Mouse (Mus musculus) stomach, embryonic 14.5 days (tissue): ENCODE measurements around the gene Gucd1. TPM values are rescaled to one million over a fixed set of nuclear protein-coding genes. Genes with fewer than 3 reads are reported as not detected.
"Not testable (repeated sequence)": the region's sequence is repeated elsewhere in the genome, so short reads cannot be mapped to it uniquely, and the experiment has no call there.

Experiments
- ATAC-seq: fragments of 200-750 bp; cut with Nextera tagmentation; 2 replicates; pipeline ENCODE4 v1.8.0; 2017; ENCODE audit warnings: low read depth, moderate TSS enrichment; ENCODE audit not compliant: insufficient number of reproducible peaks, insufficient read depth, low FRiP score
- H3K27ac ChIP-seq: fragments of 300-500 bp; sonication (generic); 2 replicates; pipeline ENCODE4 v1.5.1; 2014; ENCODE audit warnings: mild to moderate bottlenecking, low read length, moderate library complexity, mixed read lengths
- H3K27me3 ChIP-seq: fragments of 300-500 bp; sonication (generic); 2 replicates; pipeline ENCODE4 v1.6.1; 2014; ENCODE audit warnings: low read length, control low read depth, mixed read lengths; ENCODE audit not compliant: control insufficient read depth, insufficient read depth
- H3K36me3 ChIP-seq: fragments of 300-500 bp; sonication (generic); 2 replicates; pipeline ENCODE4 v1.6.1; 2014; ENCODE audit warnings: mild to moderate bottlenecking, control low read depth, low read length, moderate library complexity, mixed read lengths; ENCODE audit not compliant: control insufficient read depth, insufficient read depth
- H3K4me1 ChIP-seq: fragments of 300-500 bp; sonication (generic); 2 replicates; pipeline ENCODE4 v1.6.1; 2014; ENCODE audit warnings: low read length, control low read depth, mixed read lengths; ENCODE audit not compliant: control insufficient read depth, insufficient read depth
- H3K4me2 ChIP-seq: fragments of 300-500 bp; sonication (generic); replicated peaks from 2 replicates; pipeline ENCODE4 v1.6.1; 2014; ENCODE audit warnings: low read depth, low read length, control low read depth
- H3K4me3 ChIP-seq: fragments of 300-500 bp; sonication (generic); 2 replicates; pipeline ENCODE4 v1.5.1; 2014; ENCODE audit warnings: low read depth, low read length, control low read depth
- H3K9ac ChIP-seq: fragments of 300-500 bp; sonication (generic); replicated peaks from 2 replicates; pipeline ENCODE4 v1.6.1; 2014; ENCODE audit warnings: low read depth, mild to moderate bottlenecking, control low read depth, low read length, moderate library complexity, mixed read lengths
- H3K9me3 ChIP-seq: fragments of 300-500 bp; sonication (generic); 2 replicates; pipeline ENCODE4 v1.6.1; 2016; ENCODE audit warnings: low read depth, low read length, control low read depth; ENCODE audit not compliant: control insufficient read depth
- WGBS: fragments of 180-500 bp; shearing (Covaris S2); extraction: QIAGEN DNeasy Blood & Tissue Kit; methylation state at CpG from one replicate; pipeline ENCODE4 v1.1.7; 2014; 5-methylcytosine and 5-hydroxymethylcytosine counted together
- polyA plus RNA-seq: library from polyadenylated mRNA; unstranded; fragments of >200 nt; fragmentation: Nextera tagmentation; extraction: Ambion mirVana; gene quantifications from 2 replicates; pipeline ENCODE4 v1.2.1, GENCODE M21; 2014

Gene Gucd1
- polyA plus RNA-seq = 29.9 and 30.5 TPM in 2 replicates

GRCm38 (mm10) chr10:75517758-75518143, at the start of gene Gucd1:
Gene Gucd1 (minus strand): TSS chr10:75517972.
- Histone ChIP-seq H3K27me3 (no peaks in the 10 kb centered on the region), H3K27ac (peak within 1 kb of the TSS; percentile 94), H3K9me3 (no peaks in the 10 kb centered on the region), H3K4me2 (peak within 1 kb of the TSS; percentile 73), H3K36me3 (peaks cover 26% of the 10 kb centered on the region), H3K9ac (peak within 1 kb of the TSS; percentile 91), H3K4me1 (peaks cover 18% of the 10 kb centered on the region), H3K4me3 (peak within 1 kb of the TSS; percentile 62)
- WGBS = under 1% methylated on average over 20 of the region's 20 CpGs
- peak; percentile 88 for ATAC-seq

- not testable (repeated sequence) for H3K4me3 ChIP-seq, H3K27ac ChIP-seq, H3K4me2 ChIP-seq, H3K27me3 ChIP-seq, H3K9ac ChIP-seq, H3K36me3 ChIP-seq, H3K4me1 ChIP-seq, H3K9me3 ChIP-seq, ATAC-seq
- 81% methylated on average over 2 of the region's 2 CpGs for WGBS
Observed at GRCm38 (mm10) chr10:75566765-75567164, 49.0 kb upstream of the Gucd1 start.

DNA sequence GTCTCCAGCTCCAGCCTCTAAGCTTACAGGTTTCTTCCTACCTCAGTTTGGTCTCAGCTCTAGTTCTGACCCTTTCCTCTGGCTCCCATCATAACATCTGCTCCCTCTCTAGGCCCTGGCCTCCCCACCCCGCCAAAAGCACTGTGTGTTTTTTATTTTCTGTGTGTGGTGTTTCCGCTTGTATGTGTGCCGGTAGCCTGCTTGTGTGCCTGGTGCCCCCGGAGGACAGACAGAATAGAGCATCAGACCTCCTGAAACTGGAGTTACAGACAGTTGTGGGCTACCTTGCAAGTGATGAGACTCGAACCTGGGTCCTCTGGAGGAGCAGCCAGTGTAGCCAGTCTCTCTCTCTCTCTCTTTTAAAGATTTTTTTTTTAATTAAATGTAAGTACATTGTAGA, 48.5 kb upstream of the Gucd1 start:
- Histone ChIP-seq H3K4me3 (no peak overlapping the region), H3K4me1 (no peaks in the 10 kb centered on the region), H3K9me3 (no peaks in the 10 kb centered on the region), H3K9ac (no peak overlapping the region), H3K27me3 (peaks cover 1% of the 10 kb centered on the region; the same call in 1 of the 2 replicates), H3K36me3 (no peaks in the 10 kb centered on the region), H3K4me2 (no peak overlapping the region), H3K27ac (no peak overlapping the region)
- ATAC-seq = no peak
- WGBS = 80% methylated on average over 5 of the region's 5 CpGs

DNA sequence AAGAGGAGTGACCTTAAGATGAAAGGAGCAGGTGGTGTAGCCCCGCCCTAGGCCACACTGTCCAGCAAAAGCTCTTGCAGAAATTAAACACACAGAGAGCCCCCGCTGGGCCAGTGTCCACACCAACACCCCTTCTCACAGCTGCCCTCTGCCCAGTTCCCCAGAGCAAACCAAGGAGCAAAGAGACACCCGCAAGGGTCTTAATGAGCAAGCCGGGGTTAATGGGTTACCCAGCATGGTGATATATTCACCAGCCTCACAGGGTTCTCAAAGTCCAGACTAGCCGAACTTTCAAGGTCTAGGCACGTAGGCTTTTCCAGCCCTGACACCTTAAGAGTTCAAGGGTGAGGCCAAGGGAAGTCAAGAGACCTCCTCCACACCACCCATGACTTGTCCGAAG, 48.1 kb upstream of the Gucd1 start:
- Histone ChIP-seq H3K4me1 (no peaks in the 10 kb centered on the region), H3K4me3 (no peak overlapping the region), H3K9ac (no peak overlapping the region), H3K4me2 (no peak overlapping the region), H3K27me3 (peaks cover 5% of the 10 kb centered on the region; the same call in 1 of the 2 replicates), H3K9me3 (no peaks in the 10 kb centered on the region), H3K27ac (no peak overlapping the region), H3K36me3 (no peaks in the 10 kb centered on the region)
- 64% methylated on average over 7 of the region's 7 CpGs for WGBS
- ATAC-seq = no peak

DNA sequence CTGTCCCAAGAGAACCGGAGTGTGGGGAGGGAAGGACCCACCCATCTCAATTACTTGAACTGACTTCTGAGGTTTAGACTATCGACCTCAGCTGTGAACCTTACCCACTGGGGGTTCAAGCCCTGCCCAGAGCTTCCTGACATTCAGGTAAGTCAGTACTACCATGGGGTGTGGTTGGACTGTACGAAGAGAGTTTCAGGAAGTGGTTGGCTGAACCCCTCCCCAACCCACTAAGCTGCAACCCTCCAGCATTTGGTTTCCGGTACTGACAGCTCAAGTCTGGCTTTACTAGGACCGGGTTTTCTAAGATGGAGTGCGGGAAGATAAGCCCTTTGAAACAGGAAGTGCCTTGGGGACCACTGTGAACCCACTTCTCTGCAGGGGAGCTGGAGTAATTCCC, 47.7 kb upstream of the Gucd1 start:
- H3K4me2 ChIP-seq = no peak overlapping the region
- no peak overlapping the region for H3K9ac ChIP-seq
- no peaks in the 10 kb centered on the region for H3K9me3 ChIP-seq
- ATAC-seq = no peak
- H3K36me3 ChIP-seq = no peaks in the 10 kb centered on the region
- no peak overlapping the region for H3K4me3 ChIP-seq
- WGBS = 56% methylated on average over 6 of the region's 6 CpGs
- H3K27me3 ChIP-seq = peaks cover 10% of the 10 kb centered on the region; the same call in 1 of the 2 replicates
- no peak overlapping the region for H3K27ac ChIP-seq
- no peaks in the 10 kb centered on the region for H3K4me1 ChIP-seq

DNA sequence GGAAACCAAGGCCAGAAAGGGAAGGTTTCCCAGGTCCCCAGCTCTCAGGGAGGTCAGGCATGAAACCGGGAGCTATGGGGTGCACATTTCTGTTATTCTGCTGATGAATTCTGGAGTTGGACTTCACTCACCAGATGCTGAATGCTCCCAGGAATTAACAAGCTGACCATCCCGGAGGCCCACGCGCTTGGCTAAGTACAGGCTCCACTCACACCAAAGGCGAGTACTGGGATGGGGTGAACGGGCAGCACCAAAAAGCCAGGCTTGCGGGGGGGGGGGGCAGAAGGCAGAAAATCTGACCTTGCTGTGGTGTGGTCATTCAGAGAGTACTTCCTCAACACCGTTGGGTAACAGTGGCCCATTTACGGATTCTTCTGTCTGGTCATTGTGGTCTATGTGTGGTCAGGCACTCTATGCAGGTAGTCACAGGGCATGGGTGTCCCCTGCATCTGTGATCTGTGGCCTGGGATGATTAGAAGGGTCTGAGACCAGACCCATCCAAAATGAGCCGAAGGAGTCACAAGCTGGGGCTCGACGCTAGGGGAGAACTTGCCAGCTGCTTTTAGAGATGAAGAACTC, 47.0 kb upstream of the Gucd1 start:
- Histone ChIP-seq H3K4me2 (no peak overlapping the region), H3K9me3 (no peaks in the 10 kb centered on the region), H3K9ac (no peak overlapping the region), H3K36me3 (no peaks in the 10 kb centered on the region), H3K27me3 (peaks cover 14% of the 10 kb centered on the region; the same call in 1 of the 2 replicates), H3K4me1 (no peaks in the 10 kb centered on the region), H3K4me3 (no peak overlapping the region), H3K27ac (no peak overlapping the region)
- ATAC-seq = no peak
- WGBS = 81% methylated on average over 12 of the region's 12 CpGs

- Histone ChIP-seq H3K4me2 (no peak overlapping the region), H3K27me3 (peaks cover 17% of the 10 kb centered on the region; the same call in 1 of the 2 replicates), H3K9ac (no peak overlapping the region), H3K9me3 (no peaks in the 10 kb centered on the region), H3K36me3 (no peaks in the 10 kb centered on the region), H3K4me1 (peaks cover 6% of the 10 kb centered on the region; the same call in 1 of the 2 replicates), H3K4me3 (no peak overlapping the region), H3K27ac (no peak overlapping the region)
- no peak for ATAC-seq
- WGBS = 79% methylated on average over 8 of the region's 8 CpGs
Observed at GRCm38 (mm10) chr10:75562596-75562995, 44.8 kb upstream of the Gucd1 start.

DNA sequence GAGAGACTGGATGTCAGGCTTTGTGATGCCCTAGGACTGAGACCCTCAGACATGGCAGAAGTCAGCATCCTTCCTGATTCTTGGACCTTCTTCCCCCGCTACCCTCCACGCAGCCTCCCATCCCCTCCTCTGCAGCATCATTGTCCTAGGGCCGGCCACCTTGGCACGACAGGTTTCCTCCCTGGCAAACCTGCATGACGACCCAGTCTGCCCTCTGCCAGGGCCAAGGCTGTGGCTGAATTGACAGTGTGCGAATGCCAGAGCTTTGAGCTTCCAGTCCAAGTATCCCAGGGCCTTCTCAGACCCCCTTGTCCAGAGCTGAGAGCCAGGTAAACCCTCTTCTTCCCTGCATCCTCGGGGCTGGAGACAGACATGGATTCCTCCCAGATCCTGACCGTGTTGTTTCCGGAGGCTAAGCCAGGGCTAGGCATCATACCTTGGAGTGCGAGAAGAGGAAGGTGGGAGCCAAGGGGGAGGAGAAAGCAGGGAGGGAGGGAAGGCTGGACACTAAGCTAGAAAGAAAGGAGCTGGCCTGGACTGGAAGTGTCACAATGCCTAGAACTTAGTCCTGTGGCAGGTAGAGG, 43.4 kb upstream of the Gucd1 start, which contains the start of gene Ggt1:
Gene Ggt1, plus strand, starts transcription at position 534 of the 584 bp plus-strand sequence.
- no peaks in the 10 kb centered on the region for H3K36me3 ChIP-seq
- peak within 1 kb of the TSS; percentile 49 for H3K4me3 ChIP-seq
- H3K9ac ChIP-seq = no peak within 1 kb of the TSS
- WGBS = 58% methylated on average over 10 of the region's 10 CpGs
- no peaks in the 10 kb centered on the region for H3K9me3 ChIP-seq
- H3K27me3 ChIP-seq = peaks cover 17% of the 10 kb centered on the region; the same call in 1 of the 2 replicates
- H3K4me1 ChIP-seq = peaks cover 6% of the 10 kb centered on the region; the same call in 1 of the 2 replicates
- H3K27ac ChIP-seq = no peak within 1 kb of the TSS
- no peak for ATAC-seq
- H3K4me2 ChIP-seq = peak within 1 kb of the TSS; percentile 97
